Mouse (Mus musculus) liver, adult 2 months (tissue): ENCODE measurements around the gene Calcb.

ENCODE experiments used
- CTCF ChIP-seq: fragments of 200-500 bp; IDR thresholded peaks from 2 replicates; pipeline ENCODE4 v1.5.1; 2011; ENCODE audit warnings: low read depth, low read length, control low read depth
- POLR2A ChIP-seq: fragments of 200-500 bp; IDR thresholded peaks from 2 replicates; pipeline ENCODE4 v1.6.1; 2011; ENCODE audit warnings: low read length, control low read depth; ENCODE audit not compliant: insufficient read depth; ENCODE audit errors: extremely low read depth

DNA sequence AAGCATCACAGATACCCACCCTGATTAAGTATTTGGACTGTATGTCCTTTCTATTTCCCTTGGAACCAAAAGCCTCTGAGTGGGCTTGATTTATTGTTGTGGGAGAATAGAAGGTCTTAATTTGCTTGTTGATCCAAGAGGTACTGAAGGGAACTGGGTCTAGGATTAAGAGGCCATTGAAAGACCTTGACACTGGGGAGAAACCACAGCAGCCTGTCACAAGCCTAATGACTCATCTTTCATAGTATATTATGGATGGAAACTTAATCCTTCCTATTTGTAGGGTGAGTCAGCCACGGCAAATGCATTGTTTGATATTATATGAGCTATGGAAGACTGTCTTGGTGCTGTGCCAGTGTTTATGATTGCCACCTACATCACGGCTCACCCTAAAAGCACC, 8.0 kb upstream of the Calcb start:
- no peak for TF ChIP-seq CTCF
- no peak for TF ChIP-seq POLR2A
